Mouse (Mus musculus): ENCODE measurements around the gene Zmynd15.
A peak's percentile ranks its signal among the peaks of the same experiment; 100 is the strongest.
"Not testable (repeated sequence)": the region's sequence is repeated elsewhere in the genome, so short reads cannot be mapped to it uniquely, and the experiment has no call there.

Gene Zmynd15

DNA sequence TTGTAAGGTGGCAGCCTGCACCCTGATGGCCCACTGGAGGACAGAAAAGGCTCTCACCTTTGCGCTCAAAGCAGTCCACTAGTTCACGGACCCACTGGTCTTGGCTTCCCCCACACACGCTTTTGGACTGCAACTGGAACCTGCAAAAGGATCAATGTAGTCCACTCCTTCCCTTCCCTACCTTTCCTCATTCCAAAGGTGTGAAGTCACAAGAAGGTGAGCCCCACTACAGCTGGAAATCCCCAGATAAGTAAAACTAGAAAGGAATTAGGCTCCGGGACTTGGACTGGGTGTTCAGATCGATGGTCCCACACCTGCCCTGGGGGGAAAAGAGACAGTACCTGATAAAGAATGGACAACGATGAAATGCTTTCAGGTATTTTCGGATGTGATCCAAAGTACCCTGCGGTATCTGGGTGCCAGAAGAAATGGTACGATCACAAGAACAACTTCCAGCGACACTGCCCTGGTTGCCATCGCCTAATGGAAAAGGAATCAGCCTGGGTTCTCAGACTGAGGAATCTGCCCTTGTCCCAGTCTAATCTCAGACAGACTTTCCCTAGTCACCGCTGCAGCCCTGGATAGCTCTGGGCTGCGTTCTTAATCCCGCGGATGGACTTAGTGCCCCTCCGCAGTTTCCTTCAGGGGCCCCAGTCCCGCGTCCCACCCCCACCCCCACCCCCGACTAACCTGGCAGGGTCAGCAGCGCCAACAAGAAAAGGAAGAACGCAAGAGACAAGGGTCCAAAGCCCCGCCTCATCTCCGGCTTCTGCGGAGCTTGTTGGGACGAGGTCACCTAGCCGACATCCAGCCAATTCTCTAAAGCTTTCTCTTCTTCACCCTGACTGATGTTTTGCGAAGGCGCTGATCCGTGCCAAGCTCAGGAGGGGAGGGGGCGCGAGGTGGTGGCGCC is at the start of gene Zmynd15:
Gene Zmynd15 (plus strand): TSS at position 746 of the 913 bp plus-strand sequence.
- DNase-seq (ENCODE audit: low spot score in 2 of 2), result no peak

DNA sequence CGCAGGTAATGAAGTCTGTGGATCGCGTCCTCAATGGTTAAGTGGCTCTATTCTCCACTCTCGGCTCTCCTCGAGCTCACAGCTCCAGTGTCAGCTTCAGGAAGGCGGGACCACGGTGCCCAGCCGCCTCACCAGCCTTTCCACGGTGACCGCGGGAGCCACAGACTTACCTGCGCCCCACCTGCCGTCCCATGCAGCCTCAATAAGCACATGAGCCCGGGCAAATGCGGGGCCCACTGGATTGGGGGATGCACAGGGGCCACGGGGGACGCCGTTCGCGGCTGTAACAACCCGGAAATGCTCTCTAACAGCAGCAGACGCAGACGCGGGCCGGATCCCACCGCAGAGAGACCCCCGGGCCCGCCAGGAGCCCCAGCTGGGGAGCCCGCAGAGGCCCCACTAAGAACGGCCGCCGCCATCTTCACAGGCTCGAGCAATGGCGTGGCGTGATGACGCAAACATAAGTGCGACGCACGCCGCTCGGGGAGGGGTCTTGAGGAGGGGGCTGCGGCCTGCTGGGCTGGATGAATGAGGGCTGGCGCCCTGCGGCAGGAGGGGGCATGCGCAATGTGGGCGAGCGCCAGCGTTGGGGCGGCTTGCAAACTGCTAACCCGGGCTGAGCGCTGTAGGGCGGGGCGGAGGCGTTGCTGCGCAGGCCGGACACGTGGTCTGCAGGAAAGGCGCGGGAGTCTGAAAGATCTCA is 49.5 kb upstream of the Zmynd15 start, which contains the start of gene Pelp1:
Gene Pelp1 (minus strand): TSS at position 438 of the 703 bp plus-strand sequence.
- peak; percentile 68 to 74 for DNase-seq (ENCODE audit: low spot score in 2 of 2)

DNA sequence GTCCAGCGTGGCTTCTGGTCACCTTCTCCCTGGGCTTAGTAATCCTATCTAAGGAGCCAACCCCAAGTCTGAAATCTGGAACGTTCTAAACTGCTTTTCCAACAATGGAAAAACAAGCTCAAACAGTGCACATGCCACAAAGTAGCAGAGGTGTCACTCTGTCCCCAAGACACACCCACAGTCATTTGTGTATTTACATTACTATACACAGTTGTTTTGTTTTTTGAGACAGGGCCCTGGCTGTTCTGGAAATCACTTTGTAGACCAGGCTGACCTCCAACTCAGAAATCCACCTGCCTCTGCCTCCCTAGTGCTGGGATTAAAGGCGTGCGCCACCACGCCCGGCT is 49.0 kb upstream of the Zmynd15 start:
- no peak for DNase-seq (ENCODE audit: low spot score in 2 of 2)

DNA sequence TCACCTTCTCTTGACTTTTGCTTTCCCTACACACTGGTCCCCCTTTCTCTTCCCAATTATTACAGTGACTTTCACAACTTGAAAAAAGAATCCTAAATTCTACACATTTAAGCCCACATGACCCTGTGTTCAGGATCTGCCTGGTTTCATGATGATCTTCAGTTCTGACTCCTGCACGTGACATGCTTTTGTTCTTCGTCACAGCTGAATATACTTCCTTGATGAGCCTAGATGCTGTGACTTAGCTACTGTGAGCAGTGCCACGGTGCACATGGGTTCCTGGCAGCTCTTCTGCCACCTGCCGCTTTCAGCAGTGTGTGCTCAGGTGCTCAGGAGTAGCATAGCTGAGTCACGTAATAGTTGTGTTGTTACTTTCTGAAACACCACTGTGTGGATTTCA is 46.6 kb upstream of the Zmynd15 start:
- no peak for DNase-seq (ENCODE audit: low spot score in 2 of 2)

DNA sequence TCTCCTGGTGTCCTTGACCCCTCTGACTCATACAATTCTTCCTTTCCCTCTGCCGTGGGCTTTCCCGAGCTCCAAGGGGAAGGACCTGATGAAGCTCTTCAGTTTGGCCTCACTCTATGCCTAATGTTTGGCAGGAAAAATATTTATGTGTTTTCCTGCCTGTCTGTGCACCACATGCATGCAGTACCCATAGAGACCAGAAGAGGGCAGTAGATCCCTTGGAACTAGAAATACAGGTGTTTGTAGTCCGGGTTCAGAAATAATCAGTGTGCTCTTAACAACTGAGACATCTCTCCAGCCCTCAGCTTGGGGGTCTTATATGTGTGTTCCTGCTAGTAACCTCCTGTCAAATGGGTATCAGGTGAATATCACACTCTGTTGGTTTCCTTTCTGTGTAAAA is 45.3 kb upstream of the Zmynd15 start:
- DNase-seq (ENCODE audit: low spot score in 2 of 2), result peak; percentile 50 to 80

DNA sequence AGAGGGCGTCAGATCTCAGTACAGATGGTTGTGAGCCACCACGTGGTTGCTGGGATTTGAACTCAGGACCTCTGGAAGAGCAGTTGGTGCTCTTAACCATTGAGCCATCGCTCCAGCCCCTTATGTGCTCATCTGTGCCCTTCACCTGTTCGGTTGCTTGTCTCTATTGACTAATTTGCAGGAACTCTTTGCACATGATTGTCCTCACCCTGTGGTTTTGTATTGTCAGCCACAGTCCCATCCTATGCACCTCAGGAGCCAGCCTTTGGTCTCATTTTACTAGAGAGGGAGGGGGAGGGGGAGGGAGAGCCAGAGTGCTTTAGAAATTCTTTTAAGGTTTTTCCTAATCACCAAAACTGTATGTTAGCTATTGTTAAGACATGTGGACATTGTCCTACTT is 41.0 kb upstream of the Zmynd15 start:
- DNase-seq (ENCODE audit: low spot score in 2 of 2), result no peak

DNA sequence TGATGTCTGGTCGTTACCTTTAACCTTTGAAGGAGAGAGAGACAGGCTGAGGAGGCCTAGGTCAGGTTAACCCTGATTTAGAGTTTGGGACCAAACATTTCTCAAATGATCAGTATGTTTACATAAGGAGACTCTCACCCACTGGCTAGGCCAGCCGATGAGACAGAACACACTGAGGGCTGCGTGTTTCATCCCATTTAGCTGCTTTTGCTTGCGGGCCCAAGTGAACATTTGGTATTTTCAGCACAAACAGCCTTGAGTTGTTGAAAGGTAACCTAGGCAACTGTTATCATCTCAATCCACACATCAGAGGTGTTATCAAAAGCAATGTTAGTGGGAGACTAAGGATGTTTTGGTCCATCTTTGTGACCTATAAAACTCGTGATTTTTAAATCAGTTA is 39.7 kb upstream of the Zmynd15 start:
- no peak for DNase-seq (ENCODE audit: low spot score in 2 of 2)

DNA sequence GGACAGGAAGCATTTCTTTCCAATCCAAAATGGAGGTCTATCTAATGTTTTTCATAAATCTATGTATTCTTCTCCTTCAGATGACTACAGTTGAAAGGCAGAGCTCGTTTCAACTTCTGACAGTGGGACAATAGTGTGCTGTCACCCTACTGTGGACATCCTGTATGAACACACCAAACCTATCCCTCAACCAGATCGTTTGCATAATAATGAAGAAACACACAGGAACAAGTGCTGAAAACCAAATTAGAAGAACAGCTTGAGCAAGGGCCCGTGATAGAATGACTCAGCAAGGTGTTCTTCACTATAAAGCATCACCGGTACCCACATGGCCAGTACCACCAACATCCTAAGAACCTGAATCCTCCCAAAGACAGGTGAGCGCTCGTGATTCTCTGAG is 32.6 kb upstream of the Zmynd15 start:
- DNase-seq (ENCODE audit: low spot score in 2 of 2), result not testable (repeated sequence)

DNA sequence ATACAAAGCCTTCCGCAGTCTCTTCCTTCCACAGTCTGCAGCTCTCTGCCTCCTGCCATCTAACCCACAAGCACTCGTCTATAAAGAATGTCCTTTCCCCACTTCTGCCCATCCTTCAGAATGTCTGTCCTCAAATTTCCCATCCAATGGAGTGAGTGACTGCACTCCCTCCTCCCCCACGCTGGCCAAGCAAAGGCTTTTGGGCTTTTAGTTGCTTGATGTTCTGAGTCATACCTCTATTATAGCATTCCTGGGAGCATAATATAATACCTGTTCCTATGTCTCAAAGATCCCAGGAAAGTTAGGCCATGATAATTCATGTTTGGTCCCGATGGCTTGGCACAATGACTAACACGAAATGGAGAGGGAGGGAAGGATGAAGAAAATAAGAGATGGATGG is 27.7 kb upstream of the Zmynd15 start:
- DNase-seq (ENCODE audit: low spot score in 2 of 2), result no peak

DNA sequence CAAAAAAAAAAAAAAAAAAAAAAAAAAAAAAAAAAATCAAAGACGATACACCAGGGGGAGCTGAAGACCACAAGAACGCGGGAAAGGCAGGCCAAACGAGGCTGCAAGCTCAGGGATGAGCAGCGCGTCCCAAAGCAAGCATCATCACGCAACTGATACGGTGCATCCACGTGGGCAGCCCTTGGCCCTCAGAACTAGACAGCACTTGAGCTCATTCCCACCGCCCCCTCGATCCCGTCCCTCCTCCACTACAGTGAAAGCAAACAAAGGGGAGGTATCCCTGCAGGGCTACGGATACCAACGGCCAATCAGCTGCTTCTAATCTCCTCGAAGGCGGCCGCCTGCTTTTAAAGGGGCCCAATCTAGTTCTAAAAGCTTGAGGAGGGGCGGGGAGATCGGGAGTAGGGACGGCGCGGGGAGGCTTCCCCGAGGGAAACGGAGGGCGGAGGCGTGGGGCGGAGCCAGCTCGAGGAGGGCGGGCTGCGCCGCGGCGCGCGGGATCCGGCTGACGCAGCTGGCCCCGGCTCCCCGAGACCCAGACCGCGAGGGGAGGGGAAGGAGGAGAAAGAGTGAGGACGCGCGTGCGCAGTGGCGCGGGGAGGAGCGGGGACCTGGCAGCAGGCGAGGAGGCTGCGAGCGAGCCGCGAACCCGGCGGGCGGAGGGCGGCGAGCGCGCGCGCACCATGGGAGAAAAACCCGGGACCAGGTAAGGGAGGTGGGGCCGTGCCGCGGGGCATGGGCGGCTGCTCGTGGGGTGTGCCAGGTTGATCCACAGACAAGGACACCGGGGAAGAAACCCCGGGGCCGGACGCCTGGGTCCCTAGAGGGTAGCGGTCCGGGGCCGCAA is 27.0 kb upstream of the Zmynd15 start, which contains the start of gene Arrb2:
Gene Arrb2 (plus strand): TSS at position 588 of the 847 bp plus-strand sequence.
- DNase-seq (ENCODE audit: low spot score in 2 of 2), result peak; percentile 95

DNA sequence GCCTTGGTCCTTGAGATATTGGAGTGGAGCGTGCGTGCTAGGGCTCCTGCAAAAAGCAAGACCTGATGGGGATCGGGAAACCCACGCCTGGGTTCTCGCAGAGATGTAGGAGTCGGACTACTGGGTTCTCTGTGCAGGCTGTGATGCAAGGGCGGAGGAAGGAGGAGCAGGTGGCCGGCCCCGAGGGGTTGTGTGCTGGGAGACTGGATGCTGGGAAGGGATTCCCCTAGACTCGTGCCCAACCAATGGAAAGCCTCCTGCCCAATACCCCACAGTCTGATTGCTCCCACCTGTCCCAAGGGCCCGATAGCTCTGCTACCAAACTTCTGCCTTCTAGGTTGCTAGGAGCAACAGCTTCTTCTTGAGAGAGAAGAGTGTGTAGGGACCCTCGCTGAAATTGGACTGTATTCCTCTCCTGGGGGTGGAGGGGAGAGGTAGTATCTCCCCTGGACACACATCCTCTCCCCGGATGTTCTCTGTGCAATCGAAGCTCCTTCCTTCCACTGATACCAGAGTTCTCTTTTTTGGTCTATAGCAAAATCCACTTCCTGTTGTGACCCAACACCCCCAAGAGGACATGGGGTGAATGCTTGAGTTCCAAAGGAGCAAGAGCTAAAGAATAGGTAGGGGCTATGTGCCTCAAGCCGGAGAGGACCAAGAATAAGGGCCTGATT is 26.2 kb upstream of the Zmynd15 start:
- no peak for DNase-seq (ENCODE audit: low spot score in 2 of 2)

DNA sequence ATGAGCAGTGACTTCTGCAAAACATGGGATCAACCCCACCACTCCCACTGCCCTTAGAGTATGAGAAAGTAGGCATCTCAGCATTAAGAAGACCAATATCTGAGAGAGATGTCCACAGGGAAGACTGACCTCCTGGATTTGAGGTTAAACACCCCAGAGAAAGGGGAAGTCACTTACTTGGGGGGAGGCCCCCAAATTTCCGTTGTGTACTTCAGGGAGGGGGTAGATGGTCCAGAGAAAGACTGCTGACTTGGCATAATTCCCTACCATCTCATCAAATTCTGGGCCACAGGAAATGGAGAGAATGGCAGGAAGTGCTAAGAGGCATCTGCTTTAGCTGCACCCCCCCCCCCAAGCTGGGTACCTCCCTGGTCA is 25.7 kb upstream of the Zmynd15 start:
- DNase-seq (ENCODE audit: low spot score in 2 of 2), result no peak

DNA sequence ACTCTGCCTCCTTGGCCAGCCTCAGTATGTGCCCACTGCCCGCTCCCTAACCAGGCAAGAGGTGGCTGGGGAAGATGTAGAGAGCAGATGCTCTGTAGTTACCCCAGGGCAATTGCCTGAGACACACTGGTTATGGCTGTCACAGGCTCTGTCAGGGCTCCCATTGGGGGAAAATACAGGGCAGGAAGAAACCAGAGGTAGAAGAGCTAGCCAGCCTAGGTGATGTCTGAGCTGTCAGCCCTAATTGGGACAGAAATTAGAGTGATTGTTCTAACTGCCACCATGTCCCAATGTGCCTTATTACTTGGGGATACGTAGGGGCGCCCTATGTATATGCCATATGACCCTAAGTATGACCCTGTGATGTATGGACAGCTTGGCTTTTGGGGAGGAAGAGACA is 25.3 kb upstream of the Zmynd15 start:
- DNase-seq (ENCODE audit: low spot score in 2 of 2), result no peak

DNA sequence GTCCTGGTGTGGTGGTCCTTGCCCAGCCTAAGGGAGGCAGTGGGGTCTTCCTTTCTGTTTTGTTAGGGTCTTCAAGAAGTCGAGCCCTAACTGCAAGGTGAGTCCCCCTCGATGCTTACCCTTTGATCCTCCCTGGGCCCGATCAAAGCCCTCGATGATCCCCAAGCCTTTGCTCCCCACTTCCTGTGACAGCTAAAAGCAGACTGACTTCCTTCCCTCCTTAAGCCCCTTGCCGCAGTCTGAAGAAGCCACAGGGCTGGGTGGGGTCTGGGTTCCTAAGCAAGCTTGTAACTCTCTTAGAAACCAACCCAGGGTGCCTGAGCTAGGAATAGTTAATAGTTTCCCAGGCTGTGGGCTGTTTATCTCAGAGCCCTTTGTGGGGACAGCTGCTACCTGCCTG is 23.8 kb upstream of the Zmynd15 start:
- no peak for DNase-seq (ENCODE audit: low spot score in 2 of 2)

DNA sequence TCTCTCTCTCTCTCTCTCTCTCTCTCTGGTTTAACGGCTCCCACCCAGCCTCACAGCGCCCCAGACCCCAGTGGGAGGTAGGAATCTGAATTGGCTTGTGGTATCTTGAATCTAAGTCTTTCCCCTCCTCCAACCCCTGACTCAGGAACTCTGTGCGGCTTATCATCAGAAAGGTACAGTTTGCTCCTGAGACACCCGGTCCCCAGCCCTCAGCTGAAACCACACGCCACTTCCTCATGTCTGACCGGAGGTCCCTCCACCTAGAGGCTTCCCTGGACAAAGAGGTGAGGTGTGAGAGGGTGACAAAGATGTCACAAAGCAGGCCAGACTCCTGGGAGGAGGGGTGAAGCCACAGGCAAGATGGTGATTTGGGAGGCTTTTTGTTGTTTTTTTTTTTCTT is 21.8 kb upstream of the Zmynd15 start:
- no peak for DNase-seq (ENCODE audit: low spot score in 2 of 2)

DNA sequence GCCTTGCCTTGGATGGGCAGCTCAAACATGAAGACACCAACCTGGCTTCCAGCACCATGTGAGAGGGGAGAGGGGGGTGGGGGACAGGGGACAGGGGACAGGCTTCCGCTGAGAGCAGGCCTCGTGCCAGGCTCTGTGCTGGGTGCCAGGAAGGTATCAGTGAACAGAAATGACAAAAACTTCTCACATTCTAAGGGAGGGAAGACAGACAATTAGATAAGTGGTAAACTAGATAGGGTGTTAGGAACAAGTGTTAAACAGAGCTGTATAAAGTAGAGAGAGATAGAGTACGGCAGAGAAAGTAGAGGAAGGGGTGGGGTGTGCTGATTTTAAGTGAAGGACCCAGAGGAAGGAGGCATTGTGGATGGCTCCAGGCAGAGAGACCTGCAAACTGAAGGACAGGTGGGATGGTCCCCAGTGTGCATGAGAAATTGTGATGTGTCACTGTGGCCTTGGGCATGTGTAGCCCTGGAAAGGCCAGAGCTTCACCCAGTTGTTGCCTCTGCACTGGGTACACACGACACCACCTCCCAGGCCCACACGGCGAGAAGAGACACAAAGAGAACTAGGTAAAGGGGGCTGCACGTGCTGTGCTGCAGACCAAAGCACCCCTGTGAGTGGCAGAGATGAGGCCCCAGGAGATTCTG is 20.4 kb upstream of the Zmynd15 start:
- no peak for DNase-seq (ENCODE audit: low spot score in 2 of 2)

DNA sequence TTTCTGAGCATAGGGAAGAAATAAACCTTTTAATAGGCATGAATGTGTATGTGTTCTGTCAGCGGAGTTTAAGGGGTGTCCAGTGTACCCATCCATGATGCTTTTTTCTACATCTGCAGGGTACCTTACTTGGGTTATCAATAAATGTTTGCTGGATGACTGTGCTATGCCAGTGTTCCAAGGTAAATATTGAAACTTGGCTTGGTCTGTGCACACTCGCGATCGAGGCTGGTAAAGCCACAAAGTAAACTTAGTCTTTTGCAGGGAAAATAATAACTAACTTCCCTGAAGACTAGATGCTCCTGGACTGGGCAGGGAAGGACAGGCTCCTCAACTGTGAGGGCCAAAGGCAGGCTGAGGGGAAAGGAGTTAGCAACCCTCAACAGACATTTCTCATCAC is 18.6 kb upstream of the Zmynd15 start:
- DNase-seq (ENCODE audit: low spot score in 2 of 2), result no peak

DNA sequence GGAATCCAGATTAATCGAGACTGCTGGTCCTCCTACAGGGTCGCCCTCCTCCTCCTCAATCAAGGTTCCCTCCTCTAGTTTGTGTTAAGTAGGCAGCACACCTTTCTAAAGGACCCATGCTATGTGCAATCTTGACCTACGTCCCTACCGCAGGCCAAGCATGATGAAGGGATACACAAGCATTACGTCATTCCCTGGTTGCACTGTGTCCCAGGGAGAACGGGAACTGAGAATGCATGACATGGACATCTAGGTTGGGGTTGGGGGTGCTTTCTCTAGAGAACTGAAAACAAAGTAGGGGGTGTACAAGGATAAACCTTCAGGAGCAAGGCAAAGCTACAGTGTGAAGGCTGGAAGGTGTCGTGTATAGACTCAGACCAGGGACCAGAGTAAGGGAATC is 17.4 kb upstream of the Zmynd15 start:
- DNase-seq (ENCODE audit: low spot score in 2 of 2), result no peak

DNA sequence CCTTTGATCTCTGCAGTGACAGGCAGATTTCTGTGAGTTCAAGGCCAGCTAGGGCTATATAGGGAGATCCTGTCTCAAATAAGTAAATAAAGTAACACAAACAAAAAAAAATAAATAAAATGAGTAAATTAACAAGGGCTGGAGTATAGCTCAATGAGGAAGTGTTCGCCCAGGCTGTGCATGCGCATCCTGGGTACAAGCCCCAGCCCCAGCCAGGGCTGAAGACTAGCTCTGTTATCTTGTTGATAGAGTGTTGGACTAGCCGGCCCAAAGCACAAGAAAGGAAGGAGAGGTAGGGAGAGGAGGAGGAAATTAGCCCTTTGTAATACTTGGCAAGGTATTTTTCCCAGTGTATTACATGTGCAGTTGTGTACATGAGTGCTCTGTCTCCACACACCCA is 15.3 kb upstream of the Zmynd15 start:
- DNase-seq (ENCODE audit: low spot score in 2 of 2), result no peak

DNA sequence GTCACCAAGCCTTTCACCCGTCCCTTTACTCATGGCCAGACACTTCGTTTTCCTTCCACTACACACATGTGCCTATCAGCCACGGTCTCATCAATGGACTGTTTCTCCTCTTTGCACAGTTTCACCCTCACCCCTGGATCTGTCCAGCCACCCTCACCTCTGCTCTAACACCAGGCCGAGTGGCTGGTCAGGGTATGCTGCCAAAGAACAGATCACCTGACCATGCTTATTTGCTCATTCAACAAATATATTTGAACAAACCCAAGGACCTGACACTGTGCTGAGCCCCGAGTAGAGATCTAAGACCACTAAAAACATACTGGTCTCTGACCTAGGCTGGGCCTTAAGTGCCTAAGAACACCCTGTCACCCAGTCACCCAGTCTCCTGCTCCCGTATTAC is 14.6 kb upstream of the Zmynd15 start:
- no peak for DNase-seq (ENCODE audit: low spot score in 2 of 2)

DNA sequence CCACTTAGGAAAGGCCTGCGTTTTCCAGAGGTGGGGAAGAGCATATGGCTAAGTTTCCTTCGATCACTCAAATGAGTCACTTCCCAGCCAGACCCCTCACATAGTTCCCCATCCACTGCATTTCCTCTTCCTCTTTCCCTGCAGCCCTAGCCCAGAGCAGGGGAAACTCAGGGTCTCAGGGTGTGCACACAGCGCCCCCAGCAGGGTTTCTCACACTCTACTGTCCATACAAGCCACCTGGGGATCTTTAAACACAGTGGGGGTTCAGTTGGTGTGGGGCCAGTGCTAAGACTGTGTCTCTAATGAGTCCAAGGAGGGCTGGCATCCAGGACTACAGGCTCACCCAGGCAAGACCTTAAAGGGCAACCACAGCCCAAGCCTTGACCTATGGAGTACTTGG is 12.5 kb upstream of the Zmynd15 start:
- no peak for DNase-seq (ENCODE audit: low spot score in 2 of 2)
